8 mouse cellular contexts compared by ENCODE assay signal in genomic region chr7:49778114-49778901, GRCm38 (mm10). TPM values are rescaled to one million over a fixed set of nuclear protein-coding genes. Genes with fewer than 3 reads are reported as not detected.
DNase-seq lines count a peak whose midpoint lies in the region; ATAC-seq and TF ChIP-seq lines count a peak whose summit lies in the region.

TSS of gene Prmt3 (plus strand) at chr7:49778346.

- no peaks in the 10 kb centered on the region for H3K9me3 ChIP-seq in ES-E14 (ENCODE audit: control insufficient read depth, insufficient read depth, low read depth, low read length)
- H3K9me3 ChIP-seq in forebrain, embryonic 16.5 days (ENCODE audit: control insufficient read depth, low read length) = no peaks in the 10 kb centered on the region
- H3K9me3 ChIP-seq in lung, embryonic 15.5 days = no peaks in the 10 kb centered on the region

- peak within 1 kb of the TSS; percentile 66 for H3K4me2 ChIP-seq in forebrain, embryonic 16.5 days (ENCODE audit: low read length)
- H3K4me2 ChIP-seq in lung, embryonic 15.5 days = peak within 1 kb of the TSS; percentile 87

- peak within 1 kb of the TSS; percentile 81 to 83 for H3K4me3 ChIP-seq in ES-E14 (ENCODE audit: insufficient read depth in 1 of 2, low read depth in 1 of 2, low read length in 2 of 2, poor library complexity in 1 of 2, severe bottlenecking in 1 of 2)
- H3K4me3 ChIP-seq in forebrain, embryonic 16.5 days (replicated peaks; ENCODE audit: low read length) = peak within 1 kb of the TSS; percentile 64
- peak within 1 kb of the TSS; percentile 84 for H3K4me3 ChIP-seq in lung, embryonic 15.5 days

- no peaks in the 10 kb centered on the region for H3K27me3 ChIP-seq in forebrain, embryonic 16.5 days (replicated peaks; ENCODE audit: control insufficient read depth, insufficient read depth, low read length)
- H3K27me3 ChIP-seq in lung, embryonic 15.5 days = no peaks in the 10 kb centered on the region

- peaks cover 12% of the 10 kb centered on the region for H3K36me3 ChIP-seq in ES-E14 (ENCODE audit: control insufficient read depth, insufficient read depth, low read length, poor library complexity, severe bottlenecking)
- H3K36me3 ChIP-seq in forebrain, embryonic 16.5 days (ENCODE audit: control insufficient read depth, insufficient read depth) = peaks cover 8% of the 10 kb centered on the region
- H3K36me3 ChIP-seq in lung, embryonic 15.5 days = peaks cover 20% of the 10 kb centered on the region

- H3K27ac ChIP-seq in ES-E14 (ENCODE audit: insufficient read depth, low read depth, low read length, poor library complexity, severe bottlenecking) = peak within 1 kb of the TSS; percentile 52
- peak within 1 kb of the TSS; percentile 76 for H3K27ac ChIP-seq in forebrain, embryonic 16.5 days (ENCODE audit: low read length)
- peak within 1 kb of the TSS; percentile 80 for H3K27ac ChIP-seq in lung, embryonic 15.5 days

- DNase-seq in ES-E14 (ENCODE audit: low read depth, low spot score) = peak; percentile 92
- peak; percentile 97 for DNase-seq in cerebellum, adult 11-12 months
- peak; percentile 98 for DNase-seq in heart, postnatal 4 days
- peak; percentile 94 to 98 for DNase-seq in layer of hippocampus, adult 8-10 months (ENCODE audit: low spot score in 2 of 2)
- peak; percentile 91 for DNase-seq in ovary, adult 18-20 months (ENCODE audit: low spot score)
- DNase-seq in thymus, postnatal 0 days (ENCODE audit: low spot score) = peak; percentile 99

- peak; percentile 97 for ATAC-seq in forebrain, embryonic 16.5 days
- peak; percentile 97 for ATAC-seq in lung, embryonic 15.5 days (ENCODE audit: borderline replicate concordance, extremely low read depth, low FRiP score, low TSS enrichment)

- peaks cover 4 to 10% of the 10 kb centered on the region in 2 experiments; a peak in 2 of 4 replicates for H3K4me1 ChIP-seq in ES-E14 (ENCODE audit: control insufficient read depth in 2 of 2, insufficient read depth in 2 of 2, low read length in 2 of 2, poor library complexity in 1 of 2)
- H3K4me1 ChIP-seq in forebrain, embryonic 16.5 days (replicated peaks; ENCODE audit: control insufficient read depth, insufficient read depth, low read length) = peaks cover 14% of the 10 kb centered on the region
- H3K4me1 ChIP-seq in lung, embryonic 15.5 days = peaks cover 23% of the 10 kb centered on the region

- in situ Hi-C loops in ES-E14 (cut with MboI; ENCODE audit: low sequenced_read_pairs in 2 of 2, unreplicated experiment in 2 of 2) = no loop called here

- H3K9ac ChIP-seq in ES-E14 (ENCODE audit: insufficient read depth, low read depth, low read length, poor library complexity, severe bottlenecking) = peak within 1 kb of the TSS; percentile 92
- H3K9ac ChIP-seq in forebrain, embryonic 16.5 days (replicated peaks; ENCODE audit: low read depth, low read length) = peak within 1 kb of the TSS; percentile 74
- H3K9ac ChIP-seq in lung, embryonic 15.5 days = peak within 1 kb of the TSS; percentile 69

- WGBS in forebrain, embryonic 16.5 days = under 1% methylated on average over 85 of the region's 92 CpGs
- under 1% methylated on average over 75 of the region's 92 CpGs for WGBS in lung, embryonic 15.5 days

TF ChIP-seq in ES-E14, 5 proteins besides CTCF, POLR2A, EP300 and RAD21:
- no peak for TF ChIP-seq ZC3H11A (IDR thresholded peaks at IDR 0.05; ENCODE audit: borderline replicate concordance, low read depth, low read length)
- TF ChIP-seq ZNF384 (IDR thresholded peaks at IDR 0.05; ENCODE audit: low read depth, low read length) = no peak
- no peak for TF ChIP-seq CHD2 (IDR thresholded peaks at IDR 0.05; ENCODE audit: low read depth, low read length)
- TF ChIP-seq MAFK (IDR thresholded peaks at IDR 0.05; ENCODE audit: insufficient read depth, low read depth, low read length) = no peak
- TF ChIP-seq HCFC1 (IDR thresholded peaks at IDR 0.05; ENCODE audit: borderline replicate concordance, insufficient read depth, low read length) = no peak

RNA-seq across cellular contexts. Expression of gene Prmt3, which starts in this region (rescaled TPM):
- 61.0 and 64.8 TPM in 2 replicates for total RNA-seq in ES-E14 (2012; rRNA removed)
- 54.5 and 56.0 TPM in 2 replicates for polyA plus RNA-seq in forebrain, embryonic 16.5 days (2015; fragmentation: Nextera tagmentation; extraction: Ambion mirVana)
- 10 to 100 TPM; 21.9 to 22.2 TPM for total RNA-seq in heart, postnatal 4 days (2021)
- 10 to 100 TPM; 33.1 to 41.9 (median 33.6) TPM for total RNA-seq in layer of hippocampus, adult 8-10 months (2022)
- polyA plus RNA-seq in lung, embryonic 15.5 days (2015; fragmentation: Nextera tagmentation; extraction: Ambion mirVana) = 55.1 and 55.6 TPM in 2 replicates
- polyA plus RNA-seq in thymus, postnatal 0 days (2015; fragmentation: Nextera tagmentation; extraction: Ambion mirVana) = 51.0 and 51.7 TPM in 2 replicates

Comparison
In these comparisons a context has a peak if more than half of its experiments do, and no peak if none do; other contexts are left out.
1. Peak in every context shown above with its lines: DNase-seq, ATAC-seq, H3K4me3 ChIP-seq and H3K27ac ChIP-seq.